Mouse (Mus musculus) spleen, postnatal 36 days (tissue): ENCODE data around the gene Ube2q1.
"Not testable (repeated sequence)": the region's sequence is repeated elsewhere in the genome, so short reads cannot be mapped to it uniquely, and the experiment has no call there.

ENCODE experiments used
- DNase-seq, 2 experiments: peaks; one replicate each; pipeline ENCODE4 v3.0.0; 2022; ENCODE audit warnings: low spot score in 2 of 2, mixed read lengths in 1 of 2

The Ube2q1 gene

DNA sequence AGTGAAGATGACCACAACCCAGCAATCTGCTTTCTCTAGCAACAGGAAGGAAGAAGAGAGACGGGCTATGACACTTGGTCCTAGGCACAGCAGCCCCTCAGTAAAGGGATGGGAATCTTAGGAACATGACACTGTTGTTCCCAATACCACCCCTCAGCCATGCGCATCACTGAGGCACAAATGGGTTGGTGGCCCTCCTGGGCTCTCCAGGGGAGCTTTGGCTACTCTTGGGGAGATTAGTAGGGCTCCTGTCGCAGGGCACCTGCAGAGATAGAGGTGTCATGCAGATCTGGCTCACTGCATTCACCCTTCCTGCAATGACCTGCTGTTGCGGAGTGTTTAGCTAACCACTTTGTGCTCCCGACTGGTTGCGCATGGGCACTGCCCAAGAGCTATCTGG, 12.9 kb downstream of the Ube2q1 start:
- no peak for DNase-seq

GRCm38 (mm10) chr3:89788680-89789352, 15.4 kb downstream of the Ube2q1 start:
- DNase-seq: no peak

- DNase-seq: no peak
Observed at GRCm38 (mm10) chr3:89794616-89795015, 21.2 kb downstream of the Ube2q1 start.

DNA sequence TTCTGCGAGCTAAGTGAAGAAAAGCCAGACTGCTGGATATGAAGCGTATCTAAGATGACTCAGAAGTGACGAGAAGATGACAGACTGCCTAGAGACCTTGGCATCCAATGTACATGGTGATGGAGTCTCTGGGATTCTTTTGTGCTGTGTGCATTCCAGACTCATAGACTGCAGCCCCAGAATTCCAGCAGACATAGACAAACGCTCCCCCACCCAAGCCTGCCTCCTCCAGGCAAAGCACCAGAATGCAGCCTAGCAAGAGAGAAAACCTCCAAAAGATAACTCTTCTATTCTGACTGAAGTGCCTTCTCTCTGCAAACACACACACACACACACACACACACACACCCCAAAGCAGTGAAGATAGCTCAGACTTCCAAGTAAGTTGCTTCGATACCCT, 22.3 kb downstream of the Ube2q1 start:
- no peak for DNase-seq

DNA sequence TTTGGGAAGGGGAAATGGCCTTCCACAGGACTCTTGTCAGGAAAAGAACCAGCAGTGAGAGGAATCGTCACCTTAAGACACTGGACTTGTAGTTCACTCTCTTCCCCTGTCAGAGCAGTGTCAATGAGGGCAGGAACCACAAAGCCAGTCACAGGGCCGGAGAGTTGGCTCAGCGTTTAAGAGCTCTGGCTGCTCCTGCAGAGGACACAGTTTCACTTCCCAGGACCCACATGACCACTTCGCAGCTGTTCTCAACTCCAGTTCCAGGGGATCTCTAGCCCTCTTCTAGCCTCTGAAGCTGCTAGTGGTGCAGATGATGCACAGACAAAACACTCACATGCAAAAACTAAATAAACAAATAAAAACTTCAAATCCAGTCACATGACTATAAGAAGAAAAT, 22.9 kb downstream of the Ube2q1 start:
- peak; percentile 41 to 55 for DNase-seq

DNA sequence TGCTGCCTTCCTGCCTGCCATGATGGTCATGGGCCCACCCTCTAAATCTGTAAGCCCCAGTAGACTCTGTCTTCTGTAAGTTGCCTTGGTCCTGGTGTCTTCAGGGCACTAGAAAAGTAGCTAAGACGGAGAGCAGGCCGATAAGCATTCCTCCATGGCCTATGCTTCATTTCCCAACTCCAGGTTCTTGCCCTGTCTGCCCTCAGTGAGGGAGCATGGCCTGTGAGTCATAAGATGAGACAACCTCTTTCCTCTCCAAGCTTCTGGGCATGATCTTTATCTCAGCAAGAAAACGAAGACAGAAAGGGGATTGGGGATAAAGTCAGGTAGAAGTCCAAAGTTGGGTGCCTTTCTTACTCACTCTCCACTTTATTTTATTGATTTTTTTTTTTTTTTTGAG, 25.1 kb downstream of the Ube2q1 start:
- no peak for DNase-seq

DNA sequence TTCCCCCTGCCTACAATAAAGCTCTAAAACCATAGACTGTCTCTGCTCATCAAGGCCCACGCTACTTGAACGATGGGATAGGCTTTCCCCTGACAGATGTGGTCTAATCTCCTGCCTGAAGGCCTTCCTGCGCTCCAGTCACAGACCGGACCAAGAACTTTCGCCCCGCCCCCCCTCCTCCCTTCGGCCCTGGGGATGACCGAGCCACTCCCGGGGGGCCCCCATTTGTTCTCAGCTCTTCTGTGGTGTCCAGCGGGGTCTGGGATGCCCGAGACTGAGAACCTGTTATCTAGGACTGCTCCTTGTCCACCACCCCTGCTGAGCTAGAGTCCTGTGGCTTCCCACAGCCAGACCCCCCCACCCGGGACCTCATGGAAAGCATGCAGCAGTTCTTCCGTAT, 26.1 kb downstream of the Ube2q1 start:
- no peak for DNase-seq

DNA sequence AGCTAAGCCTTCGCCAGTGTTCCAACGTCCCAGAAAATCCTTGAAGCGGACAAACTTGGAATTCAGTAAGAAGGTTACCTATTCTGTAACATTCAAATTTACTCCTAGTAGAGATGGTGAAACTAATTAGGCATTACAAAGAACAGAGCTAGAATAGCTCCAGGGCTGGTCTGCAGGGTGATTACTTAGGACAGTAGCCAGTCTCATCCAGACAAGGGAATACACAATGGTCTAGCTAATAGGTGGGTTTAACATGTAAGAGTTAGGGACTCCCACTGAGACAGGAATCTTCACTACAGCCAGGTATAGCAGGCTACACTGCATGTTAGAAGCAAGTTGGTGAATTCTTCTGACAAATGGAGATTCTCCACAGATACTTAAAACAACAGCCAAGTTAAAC, 26.7 kb downstream of the Ube2q1 start:
- DNase-seq: not testable (repeated sequence)

DNA sequence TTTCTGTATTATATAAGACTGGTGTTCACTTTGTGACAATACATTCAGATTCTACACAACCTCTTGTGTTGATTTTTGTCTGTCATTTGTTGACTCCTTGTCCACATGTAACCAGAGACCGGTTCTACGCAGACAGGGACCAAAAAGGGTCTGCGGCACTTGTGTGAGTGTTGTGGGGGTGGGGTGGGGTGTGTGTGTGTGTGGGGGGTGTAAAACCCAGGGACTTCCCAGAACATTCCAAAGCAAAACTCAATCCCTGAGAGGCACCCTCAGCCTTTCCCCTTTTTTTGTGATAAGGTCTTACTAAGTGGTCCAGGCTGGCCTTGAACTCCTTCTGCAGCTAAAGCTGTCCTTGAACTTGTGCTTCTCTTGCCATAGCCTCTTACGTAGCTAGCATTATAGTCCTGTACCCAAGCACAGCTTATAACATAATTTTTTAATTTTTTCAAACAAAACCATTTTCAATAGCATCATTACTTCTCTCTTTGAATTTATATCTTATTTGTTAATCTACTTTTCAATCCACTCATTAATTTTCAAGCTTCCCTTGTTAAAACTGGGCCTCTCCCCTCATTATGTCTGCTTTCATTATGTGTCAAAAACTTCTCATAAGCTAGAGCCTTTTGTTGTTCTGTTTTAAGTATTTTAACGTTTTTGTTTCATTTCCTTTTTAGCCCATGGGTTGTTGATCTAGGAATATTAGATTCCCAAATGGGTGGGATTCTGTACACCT, 27.5 kb downstream of the Ube2q1 start:
- DNase-seq: no peak

GRCm38 (mm10) chr3:89801507-89801847, 28.1 kb downstream of the Ube2q1 start:
- DNase-seq: peak; percentile 60 to 66

- DNase-seq: no peak
Observed at GRCm38 (mm10) chr3:89802876-89803275, 29.5 kb downstream of the Ube2q1 start.

- no peak for DNase-seq
Observed at GRCm38 (mm10) chr3:89805179-89805578, 31.8 kb downstream of the Ube2q1 start.

- no peak for DNase-seq
Observed at GRCm38 (mm10) chr3:89806751-89807150, 33.3 kb downstream of the Ube2q1 start.

DNA sequence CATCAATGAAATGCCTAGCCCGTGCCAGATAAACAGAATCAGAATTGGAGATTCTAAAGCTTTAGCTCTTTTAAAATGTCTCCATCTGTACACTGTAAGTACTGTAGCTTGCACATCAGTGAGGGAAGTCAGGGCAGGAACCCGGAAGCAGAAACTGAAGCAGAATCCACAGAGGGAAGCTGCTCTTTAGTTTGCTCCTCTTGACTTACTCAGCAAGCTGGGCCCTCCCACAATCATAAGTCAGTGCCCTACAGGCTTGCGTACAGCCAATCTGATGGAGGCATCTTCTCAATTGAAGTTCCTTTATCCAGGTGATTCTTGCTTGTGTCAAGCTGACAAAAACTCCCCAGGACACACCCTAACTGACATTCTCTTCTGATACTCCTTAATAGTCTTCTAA, 33.8 kb downstream of the Ube2q1 start:
- no peak for DNase-seq

DNA sequence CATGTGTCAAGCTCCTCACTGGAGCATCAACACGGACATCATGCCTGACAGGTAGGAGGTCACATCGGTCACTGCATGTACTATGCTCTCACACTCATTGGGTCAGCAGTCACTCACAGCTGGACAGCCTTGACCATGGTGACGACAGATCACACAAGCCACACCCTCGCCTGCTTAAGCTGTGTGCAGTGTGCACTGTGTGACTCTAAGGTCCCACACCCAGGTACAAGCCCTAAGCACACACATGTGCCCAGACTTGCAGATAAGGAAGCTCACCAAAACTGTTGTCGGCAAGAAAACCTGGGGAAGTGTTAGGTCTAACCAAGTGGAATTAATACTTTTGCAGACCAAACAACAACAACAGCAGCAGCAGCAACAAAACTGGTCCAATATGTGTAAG, 34.5 kb downstream of the Ube2q1 start:
- peak in 1 of 2 experiments; percentile 25 for DNase-seq

GRCm38 (mm10) chr3:89808638-89809037, 35.2 kb downstream of the Ube2q1 start:
- peak; percentile 50 to 78 for DNase-seq

DNA sequence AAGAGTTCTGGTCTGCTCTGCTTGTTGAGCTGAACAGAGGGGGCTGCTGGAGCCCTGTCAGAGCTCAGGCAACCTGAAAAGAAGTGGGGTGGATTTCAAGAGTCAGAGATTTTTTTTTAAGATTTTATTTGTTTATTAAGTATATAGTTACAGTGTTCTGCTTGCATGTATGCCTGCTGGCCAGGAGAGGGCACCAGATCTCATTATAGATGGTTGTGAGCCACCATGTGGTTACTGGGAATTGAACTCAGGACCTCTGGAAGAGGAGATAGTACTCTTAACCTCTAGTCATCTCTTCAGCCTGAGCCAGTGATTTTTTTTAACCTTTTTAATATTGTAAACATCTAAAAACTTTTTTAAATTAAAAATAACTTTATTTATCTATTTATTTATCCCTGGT, 37.4 kb downstream of the Ube2q1 start:
- DNase-seq: no peak

DNA sequence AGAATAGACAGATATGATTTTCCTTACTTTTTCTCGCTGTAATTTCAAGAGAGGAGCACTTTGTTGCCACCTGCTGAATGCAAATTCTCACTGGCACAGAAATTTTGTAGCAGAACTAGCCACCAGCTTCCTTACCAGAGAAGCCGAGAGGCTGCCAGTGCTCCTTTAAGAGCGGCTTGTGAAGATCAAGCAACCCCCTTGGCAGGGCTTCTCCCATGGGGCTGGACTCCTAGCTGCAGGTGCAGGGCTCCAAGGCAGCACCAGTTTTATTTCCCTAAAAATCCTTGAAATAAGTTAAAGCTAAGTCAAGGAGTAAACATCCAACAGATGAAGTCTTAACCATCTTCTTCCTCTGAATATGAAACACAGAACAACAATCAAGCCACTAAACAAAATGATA, 38.8 kb downstream of the Ube2q1 start:
- no peak for DNase-seq

DNA sequence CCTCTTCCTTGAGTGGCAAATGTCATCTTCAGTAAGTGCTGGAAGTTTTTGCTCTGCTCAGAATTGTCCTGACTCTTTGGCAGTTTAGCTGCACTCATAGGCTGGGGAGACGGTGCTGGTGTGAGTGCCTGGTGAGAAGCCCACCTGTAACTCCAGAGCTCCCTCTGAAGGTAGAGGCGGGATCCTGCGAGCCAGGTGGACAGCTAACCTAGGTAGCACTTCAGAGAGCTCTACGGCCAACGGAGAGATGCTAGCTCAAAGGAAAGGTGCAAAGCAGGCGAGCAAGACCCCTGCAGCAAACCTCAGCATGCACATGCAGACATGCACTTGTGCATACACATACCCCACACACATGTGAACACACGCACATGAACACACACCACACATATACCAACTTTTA, 40.6 kb downstream of the Ube2q1 start:
- no peak for DNase-seq

DNA sequence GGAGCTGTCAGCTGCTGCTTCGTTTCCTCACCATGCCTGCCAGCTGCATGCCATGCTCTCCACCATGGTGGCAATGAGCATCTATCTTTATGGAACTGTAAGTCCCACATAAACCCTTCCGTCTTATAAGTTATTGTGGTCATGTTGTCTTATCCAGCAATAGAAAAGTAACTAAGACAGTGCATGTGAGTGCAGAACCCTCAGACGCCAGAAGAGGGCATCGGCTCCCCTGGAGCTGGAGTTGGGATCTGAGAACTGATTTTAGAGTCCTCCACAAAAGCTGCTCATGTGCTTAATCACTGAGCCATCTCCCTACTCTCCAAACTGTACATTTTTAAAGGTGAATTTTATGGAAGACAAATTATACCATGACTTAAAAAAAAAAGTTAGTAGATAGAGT, 43.6 kb downstream of the Ube2q1 start:
- no peak for DNase-seq

GRCm38 (mm10) chr3:89818605-89819004, 45.2 kb downstream of the Ube2q1 start:
- no peak for DNase-seq

DNA sequence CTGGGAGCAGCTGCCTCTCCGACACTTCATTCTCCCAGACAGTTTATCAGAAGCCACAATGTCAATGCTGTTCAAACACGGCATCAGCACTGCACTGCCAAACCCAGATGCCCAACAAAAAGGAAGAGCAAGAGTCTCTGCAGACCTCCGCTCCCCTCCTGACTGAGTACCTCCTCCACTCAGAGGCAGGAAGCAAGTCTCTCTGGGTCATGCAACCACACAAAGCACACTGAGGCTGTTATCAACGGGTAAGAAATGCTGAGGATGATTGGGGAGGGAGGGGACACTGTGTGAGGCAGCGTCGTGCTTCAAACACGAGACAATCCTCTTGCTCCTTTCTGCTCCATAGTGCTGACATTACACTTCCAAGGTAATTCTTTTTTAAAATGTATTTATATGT, 46.5 kb downstream of the Ube2q1 start:
- DNase-seq: no peak

DNA sequence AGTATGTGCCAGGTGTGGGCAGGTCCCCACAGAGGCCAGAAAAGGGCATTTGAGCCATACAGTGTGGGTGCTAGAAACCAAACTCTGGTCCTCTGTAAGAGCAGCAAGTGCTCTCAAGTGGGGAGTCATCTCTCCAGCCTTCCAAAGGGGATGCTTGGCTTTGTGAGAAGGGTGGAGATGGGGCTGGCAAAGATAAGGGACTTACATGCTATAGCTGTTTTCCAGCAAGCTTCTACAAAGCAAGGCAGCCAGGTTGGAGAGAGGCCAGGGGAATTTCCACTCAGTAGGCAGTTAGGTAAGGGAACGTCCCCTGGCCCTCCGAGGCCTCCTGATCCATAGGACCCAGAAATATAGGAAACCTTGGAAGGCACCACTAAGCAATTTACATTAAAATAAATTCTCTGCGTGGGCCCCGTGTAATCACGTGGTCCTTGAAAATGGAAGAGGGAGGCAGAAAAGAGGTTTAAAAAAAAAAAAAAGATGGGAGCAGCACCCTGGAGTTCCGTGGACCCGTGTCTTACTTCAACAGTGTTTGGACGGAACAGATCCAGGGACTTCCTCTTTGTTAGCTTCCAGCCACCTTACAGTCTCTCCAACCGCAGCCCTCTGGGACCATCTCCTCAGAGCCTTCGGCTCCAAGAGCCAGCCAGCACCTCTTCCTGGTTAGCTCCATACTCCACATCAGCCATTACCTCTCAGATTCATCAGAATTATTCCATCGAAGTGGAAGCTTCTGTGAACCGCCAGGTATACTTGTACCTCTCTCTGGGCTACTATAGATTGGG, 47.1 kb downstream of the Ube2q1 start:
- DNase-seq: no peak
